Mouse (Mus musculus): Measurements from ENCODE around the gene Nectin4. TPM values are rescaled to one million over a fixed set of nuclear protein-coding genes. Genes with fewer than 3 reads are reported as not detected.

Nectin4 gene
- total and polyA plus RNA-seq, 3 experiments, result 0.30 to 2.7 (median 0.49) TPM

- TF ChIP-seq JUN (IDR thresholded peaks at IDR 0.05; ENCODE audit: insufficient read depth, low read depth, low read length), result no peak
- TF ChIP-seq RCOR1 (conservative IDR thresholded peaks at IDR 0.05; ENCODE audit: low read depth, low read length), result 0 out of 2 replicates have a peak, but pooled peaks have one; percentile 46
- peak; percentile 91 for TF ChIP-seq HCFC1 (IDR thresholded peaks at IDR 0.05; ENCODE audit: low read depth, low read length)
- peak; percentile 64 for TF ChIP-seq POLR2A (IDR thresholded peaks at IDR 0.05; ENCODE audit: low read depth, low read length)
- peak; percentile 52; the same call in 1 of the 2 replicates for TF ChIP-seq NELFE (IDR thresholded peaks at IDR 0.05; ENCODE audit: low read depth, low read length)
- no peak for TF ChIP-seq ETS1 (conservative IDR thresholded peaks at IDR 0.05; ENCODE audit: low read depth, low read length)
- TF ChIP-seq KAT2A (IDR thresholded peaks at IDR 0.05; ENCODE audit: insufficient replicate concordance, low read length), result peak; percentile 87
- TF ChIP-seq EP300 (IDR thresholded peaks at IDR 0.05; ENCODE audit: low read length), result no peak
- TF ChIP-seq ZKSCAN1 (IDR thresholded peaks at IDR 0.05; ENCODE audit: borderline replicate concordance, low read depth, low read length), result no peak
Measured at GRCm38 (mm10) chr1:171328839-171329432, 41.0 kb upstream of the Nectin4 start, which contains the start of gene Dedd (continued).

GRCm38 (mm10) chr1:171329433-171330215 lies 40.3 kb upstream of the Nectin4 start:
- TF ChIP-seq PAX5 (IDR thresholded peaks at IDR 0.05; ENCODE audit: low read length), result no peak
- TF ChIP-seq UBTF (IDR thresholded peaks at IDR 0.05; ENCODE audit: low read depth, low read length), result 0 out of 2 replicates have a peak, but pooled peaks have one; percentile 7
- TF ChIP-seq MXI1 (IDR thresholded peaks at IDR 0.05; ENCODE audit: low read depth, low read length), result 0 out of 2 replicates have a peak, but pooled peaks have one; percentile 31
- TF ChIP-seq POLR2AphosphoS2 (IDR thresholded peaks at IDR 0.05; ENCODE audit: low read depth, low read length), result no peak
- DNase-seq (ENCODE audit: extremely low read depth), result no peak

GRCm38 (mm10) chr1:171330216-171330560 lies 39.7 kb upstream of the Nectin4 start:
- peak overlapping the region; percentile 99 for H3K4me2 ChIP-seq (ENCODE audit: insufficient read depth, low read depth, poor library complexity, severe bottlenecking)
- TF ChIP-seq GABPA (IDR thresholded peaks at IDR 0.05; ENCODE audit: insufficient replicate concordance, low read depth, low read length) (no peak), JUND (conservative IDR thresholded peaks at IDR 0.05; ENCODE audit: low read depth, low read length) (no peak), BHLHE40 (IDR thresholded peaks at IDR 0.05; ENCODE audit: low read depth, low read length) (0 out of 2 replicates have a peak, but pooled peaks have one; percentile 12), HCFC1 (IDR thresholded peaks at IDR 0.05; ENCODE audit: low read depth, low read length) (no peak), UBTF (IDR thresholded peaks at IDR 0.05; ENCODE audit: low read depth, low read length) (no peak)
- peaks cover 59% of the 10 kb centered on the region for H3K79me2 ChIP-seq (replicated peaks; ENCODE audit: control insufficient read depth, extremely low read depth, insufficient read depth, poor library complexity, severe bottlenecking)
- H3K4me3 ChIP-seq (replicated peaks in 1 of 3; ENCODE audit: low read depth in 2 of 3, low read length in 2 of 3, poor library complexity in 1 of 3), result peak overlapping the region; percentile 68 to 90 (median 85)
- in situ Hi-C loops (cut with MboI; ENCODE audit: low pct_ligation_motif_present, low pct_unique_long_range_greater_than_20kb, low sequenced_read_pairs) (no loop called here), dilution Hi-C loops (cut with MboI; ENCODE audit: extremely low pct_ligation_motif_present, extremely low pct_unique_long_range_greater_than_20kb, low sequenced_read_pairs) (no loop called here)
- H3K4me1 ChIP-seq (ENCODE audit: control insufficient read depth in 1 of 2, insufficient read depth in 2 of 2), result peaks cover 13 to 61% of the 10 kb centered on the region in 2 experiments
- no peak overlapping the region for H3K27ac ChIP-seq (ENCODE audit: insufficient read depth, low read depth)
- no peak for DNase-seq (ENCODE audit: extremely low read depth)
- H3K9me3 ChIP-seq (replicated peaks; ENCODE audit: low read length), result no peaks in the 10 kb centered on the region
- H3K27me3 ChIP-seq (replicated peaks), result no peaks in the 10 kb centered on the region
- peak overlapping the region; percentile 95; the same call in 1 of the 2 replicates for H3K9ac ChIP-seq (ENCODE audit: insufficient read depth, low read depth)
- peaks cover 6 to 40% of the 10 kb centered on the region in 2 experiments for H3K36me3 ChIP-seq (replicated peaks in 1 of 2; ENCODE audit: control insufficient read depth in 1 of 2, insufficient read depth in 1 of 2, low read length in 1 of 2)

More at GRCm38 (mm10) chr1:171329433-171330215, 40.3 kb upstream of the Nectin4 start:
- Histone ChIP-seq H3K9ac (ENCODE audit: insufficient read depth, low read depth) (peak overlapping the region; percentile 95), H3K27me3 (replicated peaks) (no peaks in the 10 kb centered on the region), H3K79me2 (replicated peaks; ENCODE audit: control insufficient read depth, extremely low read depth, insufficient read depth, poor library complexity, severe bottlenecking) (peaks cover 53% of the 10 kb centered on the region), H3K27ac (ENCODE audit: insufficient read depth, low read depth) (peak overlapping the region; percentile 91), H3K4me1 (ENCODE audit: control insufficient read depth in 1 of 2, insufficient read depth in 2 of 2) (peaks cover 13 to 61% of the 10 kb centered on the region in 2 experiments), H3K4me3 (replicated peaks in 1 of 3; ENCODE audit: low read depth in 2 of 3, low read length in 2 of 3, poor library complexity in 1 of 3) (peak overlapping the region; percentile 68 to 90 (median 85)), H3K4me2 (ENCODE audit: insufficient read depth, low read depth, poor library complexity, severe bottlenecking) (peak overlapping the region; percentile 99), H3K9me3 (replicated peaks; ENCODE audit: low read length) (no peaks in the 10 kb centered on the region), H3K36me3 (replicated peaks in 1 of 2; ENCODE audit: control insufficient read depth in 1 of 2, insufficient read depth in 1 of 2, low read length in 1 of 2) (peaks cover 5 to 41% of the 10 kb centered on the region in 2 experiments)
- dilution Hi-C loops (cut with MboI; ENCODE audit: extremely low pct_ligation_motif_present, extremely low pct_unique_long_range_greater_than_20kb, low sequenced_read_pairs), result no loop called here
- in situ Hi-C loops (cut with MboI; ENCODE audit: low pct_ligation_motif_present, low pct_unique_long_range_greater_than_20kb, low sequenced_read_pairs), result no loop called here
